Mouse (Mus musculus): ENCODE measurements at regions not wholly inside any gene's neighbourhood (a gene's known extent, or its start where the extent isn't known, plus 50 kb on each side); places are given as distances from the start of the nearest gene placed in this dataset.

DNA sequence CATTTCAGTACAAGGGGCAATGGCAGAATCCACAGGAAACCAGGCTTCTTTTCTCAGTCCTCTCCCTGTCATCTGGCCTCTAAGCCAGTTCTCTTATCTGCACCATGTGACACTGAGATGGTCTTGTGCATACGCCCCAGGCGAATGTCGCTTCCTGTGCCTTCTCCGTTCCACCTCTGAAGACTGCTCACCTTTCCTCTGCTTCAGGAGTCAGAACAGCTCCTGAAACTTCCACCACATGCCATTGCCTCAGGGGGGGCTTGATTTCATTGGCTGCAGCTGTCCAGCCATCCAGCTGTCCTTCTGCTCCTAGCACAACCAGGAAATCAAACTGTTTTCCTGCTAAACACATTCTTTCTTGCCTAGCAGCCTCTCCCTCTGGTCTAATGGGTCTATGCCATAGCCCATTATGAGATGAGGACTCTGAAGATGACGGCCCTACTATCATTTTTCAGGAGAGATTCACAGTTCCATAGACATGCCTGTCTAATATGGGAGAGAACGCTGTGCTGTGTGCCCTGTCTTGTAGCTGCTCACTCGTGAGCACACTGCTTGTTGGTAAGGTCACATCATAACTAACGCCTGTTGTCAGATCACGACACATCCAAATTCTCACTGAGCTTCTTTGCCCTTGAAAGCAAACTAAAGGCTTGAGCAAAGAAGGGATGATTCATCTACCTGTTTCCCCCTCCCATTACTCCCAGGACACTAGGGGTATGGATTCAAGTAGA, 129.9 kb upstream of the Fmo9 start:
- no peaks in the 10 kb centered on the region for H3K9me3 ChIP-seq (replicated peaks)
- H3K9ac ChIP-seq, result no peak overlapping the region; the same call in 1 of the 2 replicates
- H3K36me3 ChIP-seq (replicated peaks), result no peaks in the 10 kb centered on the region
- peaks cover 26% of the 10 kb centered on the region for H3K4me1 ChIP-seq (replicated peaks)
- 0 out of 2 replicates have a peak overlapping the region, but pooled peaks have one; percentile 20 for H3K4me3 ChIP-seq (replicated peaks)
- WGBS (ENCODE audit: insufficient replicate concordance), result 19% methylated on average over 9 of the region's 9 CpGs
- H3K27me3 ChIP-seq, result no peaks in the 10 kb centered on the region
- peak overlapping the region; percentile 80 for H3K27ac ChIP-seq (replicated peaks)
- peak overlapping the region; percentile 61 for H3K4me2 ChIP-seq
- ATAC-seq (ENCODE audit: insufficient read depth), result peak; percentile 83

DNA sequence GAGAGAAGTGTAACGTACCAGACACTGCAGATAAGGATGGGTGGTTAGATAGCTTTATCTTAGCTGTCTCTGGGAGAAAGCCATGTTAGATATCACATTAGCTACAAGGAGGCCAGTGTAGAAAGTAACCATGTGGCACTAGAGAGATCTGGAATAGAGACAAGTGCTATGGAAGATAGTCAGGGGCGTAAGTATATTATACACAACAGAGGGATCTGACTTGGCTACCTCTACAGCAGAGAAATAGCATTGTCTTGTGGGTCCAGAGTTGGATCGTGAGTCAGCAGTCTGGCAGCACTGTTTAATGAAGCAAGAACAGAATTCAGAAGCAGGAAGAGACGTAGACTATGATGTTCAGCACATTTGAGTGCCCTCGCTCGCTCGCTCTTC, 130.4 kb upstream of the Fmo9 start:
- peaks cover 26% of the 10 kb centered on the region for H3K4me1 ChIP-seq (replicated peaks)
- H3K9me3 ChIP-seq (replicated peaks), result no peaks in the 10 kb centered on the region
- ATAC-seq (ENCODE audit: insufficient read depth), result peak; percentile 82
- H3K27ac ChIP-seq (replicated peaks), result peak overlapping the region; percentile 80
- H3K36me3 ChIP-seq (replicated peaks), result no peaks in the 10 kb centered on the region
- WGBS (ENCODE audit: insufficient replicate concordance), result 31% methylated on average over 7 of the region's 7 CpGs
- peak overlapping the region; percentile 61 for H3K4me2 ChIP-seq
- no peak overlapping the region for H3K9ac ChIP-seq
- H3K4me3 ChIP-seq (replicated peaks), result no peak overlapping the region
- no peaks in the 10 kb centered on the region for H3K27me3 ChIP-seq

DNA sequence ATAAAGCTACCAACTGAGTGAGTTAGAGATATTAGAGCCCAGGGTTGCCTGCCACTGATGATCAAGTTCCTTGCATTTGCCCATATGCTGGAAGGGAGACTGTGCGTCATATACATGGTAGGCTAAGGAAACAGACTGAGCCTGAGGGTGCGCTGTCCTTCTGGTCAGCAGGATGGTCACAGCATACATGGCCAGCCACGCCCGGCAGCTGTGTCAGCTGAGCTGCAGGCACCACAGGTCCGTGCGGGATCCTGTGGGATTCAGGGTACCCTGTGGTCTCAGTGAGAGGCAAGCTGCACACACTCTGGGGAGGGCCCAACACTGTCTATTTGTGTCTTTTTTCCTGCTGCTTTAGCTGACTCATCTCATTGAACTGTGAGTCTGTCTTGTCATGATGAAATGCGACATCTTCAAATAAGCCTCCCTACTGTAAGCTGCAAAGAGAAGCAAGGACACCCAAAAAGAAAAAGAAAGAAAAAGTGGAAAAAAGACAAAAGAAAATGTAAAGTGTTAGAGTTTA, 131.3 kb upstream of the Fmo9 start:
- no peaks in the 10 kb centered on the region for H3K9me3 ChIP-seq (replicated peaks)
- no peaks in the 10 kb centered on the region for H3K27me3 ChIP-seq
- no peak overlapping the region for H3K4me3 ChIP-seq (replicated peaks)
- peak overlapping the region; percentile 80 for H3K27ac ChIP-seq (replicated peaks)
- ATAC-seq (ENCODE audit: insufficient read depth), result 0 out of 2 replicates have a peak, but pooled peaks have one; percentile 9
- H3K9ac ChIP-seq, result no peak overlapping the region
- no peaks in the 10 kb centered on the region for H3K36me3 ChIP-seq (replicated peaks)
- 54% methylated on average over 7 of the region's 7 CpGs for WGBS (ENCODE audit: insufficient replicate concordance)
- peaks cover 26% of the 10 kb centered on the region for H3K4me1 ChIP-seq (replicated peaks)
- H3K4me2 ChIP-seq, result peak overlapping the region; percentile 61; the same call in 1 of the 2 replicates

DNA sequence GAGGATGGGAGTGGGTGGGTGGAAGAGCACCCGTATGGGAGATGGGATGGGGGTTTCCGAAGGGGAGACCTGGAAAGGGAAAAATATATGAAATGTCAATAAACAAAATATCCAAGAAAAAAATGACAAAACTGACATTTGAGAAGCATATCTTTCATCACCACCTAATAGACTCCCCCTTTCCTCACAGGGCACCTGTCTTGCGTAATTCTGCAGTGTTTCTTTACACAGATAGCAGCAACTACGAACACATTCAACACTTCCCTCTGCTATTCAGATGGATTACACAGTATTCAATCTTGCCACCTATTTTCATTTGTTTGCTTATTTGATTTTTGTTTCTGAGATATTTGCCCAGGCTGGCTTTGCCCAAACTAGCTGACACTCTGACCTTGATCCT, 136.3 kb upstream of the Fmo9 start:
- H3K4me1 ChIP-seq (replicated peaks), result peaks cover 14% of the 10 kb centered on the region
- no peak overlapping the region for H3K4me3 ChIP-seq (replicated peaks)
- H3K9me3 ChIP-seq (replicated peaks), result no peaks in the 10 kb centered on the region
- H3K9ac ChIP-seq, result no peak overlapping the region
- H3K36me3 ChIP-seq (replicated peaks), result no peaks in the 10 kb centered on the region
- no peak overlapping the region for H3K4me2 ChIP-seq
- no peak for ATAC-seq (ENCODE audit: insufficient read depth)
- H3K27me3 ChIP-seq, result no peaks in the 10 kb centered on the region
- WGBS (ENCODE audit: insufficient replicate concordance), result 65% methylated on average over 4 of the region's 4 CpGs
- no peak overlapping the region for H3K27ac ChIP-seq (replicated peaks)

DNA sequence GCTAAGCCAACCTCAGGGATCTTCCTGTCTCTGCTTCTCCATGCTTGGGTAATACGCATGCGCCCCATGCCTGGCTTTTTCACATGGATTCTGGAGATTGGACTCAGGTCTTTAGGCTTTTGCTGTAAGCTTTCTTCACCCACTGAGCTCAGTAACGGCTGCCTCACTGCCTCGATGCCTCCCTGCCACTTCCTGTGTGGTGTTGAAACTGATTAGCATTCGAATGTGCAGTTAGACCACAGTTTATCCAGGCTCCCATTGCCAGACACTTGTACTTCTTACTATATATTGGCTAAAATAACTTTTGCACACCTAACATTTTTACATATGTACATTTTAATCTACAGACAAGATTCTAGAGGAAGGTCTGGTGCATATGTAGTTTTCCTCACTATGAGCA, 137.0 kb upstream of the Fmo9 start:
- Histone ChIP-seq H3K4me1 (replicated peaks) (peaks cover 8% of the 10 kb centered on the region; the same call in 1 of the 2 replicates), H3K36me3 (replicated peaks) (no peaks in the 10 kb centered on the region), H3K9me3 (replicated peaks) (no peaks in the 10 kb centered on the region), H3K4me2 (no peak overlapping the region), H3K9ac (no peak overlapping the region), H3K4me3 (replicated peaks) (no peak overlapping the region), H3K27ac (replicated peaks) (no peak overlapping the region; the same call in 1 of the 2 replicates), H3K27me3 (no peaks in the 10 kb centered on the region)
- no peak for ATAC-seq (ENCODE audit: insufficient read depth)
- WGBS (ENCODE audit: insufficient replicate concordance), result 29% methylated on average over 5 of the region's 5 CpGs

DNA sequence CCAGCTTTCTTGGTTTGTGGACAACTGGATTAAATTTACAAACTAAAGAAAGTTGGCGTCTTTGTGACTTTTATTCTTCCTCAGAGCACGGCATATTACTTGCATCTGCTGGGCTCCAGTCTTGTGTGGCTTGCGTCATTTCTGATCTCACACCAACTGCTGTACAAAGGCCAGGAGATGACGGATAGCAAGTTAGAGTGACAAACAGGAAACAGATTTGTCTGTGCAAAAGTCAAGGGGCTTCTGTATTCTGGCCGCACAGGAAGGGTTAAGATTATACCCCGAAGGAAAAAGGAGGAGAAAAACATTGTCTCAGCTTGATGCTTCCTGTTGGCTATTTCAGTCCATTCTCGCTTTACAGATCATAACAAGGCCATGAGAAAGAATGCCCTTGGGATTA, 137.8 kb upstream of the Fmo9 start:
- Histone ChIP-seq H3K9me3 (replicated peaks) (no peaks in the 10 kb centered on the region), H3K36me3 (replicated peaks) (no peaks in the 10 kb centered on the region), H3K4me3 (replicated peaks) (no peak overlapping the region), H3K9ac (no peak overlapping the region), H3K4me2 (no peak overlapping the region), H3K27ac (replicated peaks) (no peak overlapping the region), H3K4me1 (replicated peaks) (peaks cover 8% of the 10 kb centered on the region; the same call in 1 of the 2 replicates), H3K27me3 (no peaks in the 10 kb centered on the region)
- peak; percentile 43 for ATAC-seq (ENCODE audit: insufficient read depth)
- WGBS (ENCODE audit: insufficient replicate concordance), result 18% methylated on average over 7 of the region's 7 CpGs

DNA sequence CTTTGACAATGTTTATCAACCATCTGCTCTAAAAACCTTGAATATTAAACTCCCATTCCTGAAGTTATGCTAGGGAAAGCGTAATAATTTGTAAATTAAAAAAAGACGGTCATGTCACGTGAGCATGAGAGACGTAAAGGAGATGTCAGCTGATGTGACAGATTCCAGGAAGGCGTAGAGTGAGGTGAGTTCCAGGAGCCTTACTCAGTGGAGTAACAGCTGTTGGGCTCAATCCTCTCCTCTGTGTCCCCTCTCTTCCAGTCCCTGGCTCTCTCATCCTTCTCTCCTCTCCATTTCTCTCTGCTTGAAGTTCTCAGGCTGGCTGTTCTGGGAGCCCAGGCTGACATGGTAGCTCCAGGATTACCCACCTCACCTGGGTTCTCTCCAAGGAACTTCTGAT, 138.4 kb upstream of the Fmo9 start:
- Histone ChIP-seq H3K36me3 (replicated peaks) (no peaks in the 10 kb centered on the region), H3K4me2 (no peak overlapping the region), H3K27me3 (no peaks in the 10 kb centered on the region), H3K4me3 (replicated peaks) (no peak overlapping the region), H3K9ac (no peak overlapping the region), H3K4me1 (replicated peaks) (peaks cover 8% of the 10 kb centered on the region; the same call in 1 of the 2 replicates), H3K27ac (replicated peaks) (no peak overlapping the region), H3K9me3 (replicated peaks) (no peaks in the 10 kb centered on the region)
- 77% methylated on average over 5 of the region's 5 CpGs for WGBS (ENCODE audit: insufficient replicate concordance)
- ATAC-seq (ENCODE audit: insufficient read depth), result no peak

DNA sequence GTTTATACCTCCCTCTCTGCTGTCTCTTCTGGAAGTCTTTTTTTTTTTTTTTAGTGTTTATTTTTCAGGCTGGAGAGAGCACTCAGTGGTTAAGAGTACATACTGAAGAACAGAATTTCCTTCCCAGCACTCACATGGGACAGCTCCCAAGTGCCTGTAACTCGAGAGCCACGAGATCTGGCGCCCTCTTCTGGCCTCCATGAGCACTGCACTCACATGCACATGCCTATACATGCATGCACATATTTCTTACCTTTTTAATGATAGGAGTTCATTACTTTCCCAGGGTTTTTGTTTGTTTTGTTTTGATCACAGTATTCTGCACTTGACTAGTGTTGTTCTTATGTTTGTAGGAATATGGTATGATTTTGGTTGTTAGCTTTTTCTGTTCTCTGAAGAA, 139.5 kb upstream of the Fmo9 start:
- Histone ChIP-seq H3K36me3 (replicated peaks) (no peaks in the 10 kb centered on the region), H3K9ac (no peak overlapping the region), H3K9me3 (replicated peaks) (no peaks in the 10 kb centered on the region), H3K4me2 (no peak overlapping the region), H3K4me3 (replicated peaks) (no peak overlapping the region), H3K27ac (replicated peaks) (no peak overlapping the region), H3K27me3 (no peaks in the 10 kb centered on the region), H3K4me1 (replicated peaks) (peaks cover 8% of the 10 kb centered on the region; the same call in 1 of the 2 replicates)
- no peak for ATAC-seq (ENCODE audit: insufficient read depth)
- 38% methylated on average over 3 of the region's 3 CpGs for WGBS (ENCODE audit: insufficient replicate concordance)

DNA sequence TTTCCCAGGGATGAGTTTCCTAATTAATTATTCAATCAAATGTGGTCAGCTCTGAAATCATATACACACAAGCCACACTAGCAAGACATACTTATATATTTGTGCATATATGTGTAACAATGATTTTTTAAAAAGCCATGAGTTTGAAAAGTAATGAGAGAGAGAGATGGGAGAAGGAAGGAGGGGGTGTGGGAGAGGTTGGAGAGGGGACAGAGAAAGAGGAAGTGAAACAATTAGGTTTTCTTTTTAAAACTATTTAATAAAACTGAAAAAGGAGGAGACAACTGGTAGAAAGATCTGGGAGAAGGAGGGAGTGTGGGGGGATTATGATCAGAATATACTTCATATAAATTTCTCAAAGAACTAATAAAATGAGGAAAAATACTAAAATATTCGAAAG, 155.7 kb upstream of the Fmo9 start:
- Histone ChIP-seq H3K36me3 (replicated peaks) (no peaks in the 10 kb centered on the region), H3K9me3 (replicated peaks) (no peaks in the 10 kb centered on the region), H3K4me2 (no peak overlapping the region), H3K4me1 (replicated peaks) (no peaks in the 10 kb centered on the region), H3K27ac (replicated peaks) (no peak overlapping the region), H3K9ac (no peak overlapping the region), H3K27me3 (no peaks in the 10 kb centered on the region), H3K4me3 (replicated peaks) (no peak overlapping the region)
- WGBS (ENCODE audit: insufficient replicate concordance), result 32% methylated on average over 1 of the region's 1 CpGs
- ATAC-seq (ENCODE audit: insufficient read depth), result no peak

DNA sequence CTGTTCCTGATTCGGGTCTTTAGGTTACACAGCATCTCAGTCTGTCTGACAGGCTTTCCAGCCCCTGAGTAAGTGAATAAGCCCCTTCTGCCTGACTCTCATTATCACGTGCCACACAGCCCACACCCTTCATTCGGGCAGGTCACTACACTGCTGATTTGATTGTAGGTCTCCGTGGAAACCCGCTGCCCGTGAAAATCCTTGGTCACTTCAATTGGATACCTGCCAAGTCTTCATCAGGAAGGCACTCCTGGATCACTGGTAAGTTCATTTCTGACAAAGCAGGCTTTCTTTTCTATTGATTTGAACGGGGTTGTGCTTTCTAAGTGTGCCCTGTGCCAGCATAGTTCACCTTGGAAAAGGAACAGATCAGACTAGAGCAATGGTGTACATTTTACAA, 158.2 kb upstream of the Fmo9 start:
- WGBS (ENCODE audit: insufficient replicate concordance), result 43% methylated on average over 7 of the region's 7 CpGs
- no peak for ATAC-seq (ENCODE audit: insufficient read depth)

DNA sequence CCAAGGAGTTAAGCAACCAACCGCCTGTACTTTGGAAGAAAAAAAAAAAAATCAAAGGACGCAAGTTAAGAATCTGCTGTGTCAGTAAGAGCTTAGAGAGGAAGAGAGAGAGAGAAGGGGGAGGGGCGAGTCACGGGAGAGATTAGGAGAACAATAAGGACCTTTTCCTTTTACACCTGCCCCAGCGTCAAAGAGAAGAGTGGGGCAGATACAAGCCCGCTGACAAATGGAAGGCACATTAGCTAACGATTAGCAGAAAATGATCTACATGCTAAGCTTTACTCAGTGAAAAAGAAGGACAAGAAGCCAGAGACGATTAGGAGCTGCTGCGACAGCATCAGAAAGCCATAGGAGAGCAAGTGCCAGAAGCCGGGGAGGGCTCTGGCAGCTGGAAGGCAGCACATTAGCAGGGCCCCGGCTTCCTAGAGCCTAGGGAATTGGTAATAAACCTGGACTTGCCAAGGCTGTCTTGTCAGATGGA, 157.8 kb upstream of the Fam78b start:
- Histone ChIP-seq H3K36me3 (replicated peaks) (no peaks in the 10 kb centered on the region), H3K9ac (no peak overlapping the region), H3K4me1 (replicated peaks) (no peaks in the 10 kb centered on the region), H3K27me3 (no peaks in the 10 kb centered on the region), H3K9me3 (replicated peaks) (no peaks in the 10 kb centered on the region), H3K4me3 (replicated peaks) (no peak overlapping the region), H3K27ac (replicated peaks) (no peak overlapping the region), H3K4me2 (no peak overlapping the region)
- ATAC-seq (ENCODE audit: insufficient read depth), result no peak
- 4% methylated on average over 11 of the region's 11 CpGs for WGBS (ENCODE audit: insufficient replicate concordance)

More for the DNA sequence above, 158.2 kb upstream of the Fmo9 start:
- Histone ChIP-seq H3K4me2 (no peak overlapping the region), H3K27ac (replicated peaks) (no peak overlapping the region), H3K4me3 (replicated peaks) (no peak overlapping the region), H3K36me3 (replicated peaks) (no peaks in the 10 kb centered on the region), H3K27me3 (no peaks in the 10 kb centered on the region), H3K9me3 (replicated peaks) (no peaks in the 10 kb centered on the region), H3K4me1 (replicated peaks) (no peaks in the 10 kb centered on the region), H3K9ac (no peak overlapping the region)
